Mouse (Mus musculus): ENCODE results near the gene Fyb.

DNA sequence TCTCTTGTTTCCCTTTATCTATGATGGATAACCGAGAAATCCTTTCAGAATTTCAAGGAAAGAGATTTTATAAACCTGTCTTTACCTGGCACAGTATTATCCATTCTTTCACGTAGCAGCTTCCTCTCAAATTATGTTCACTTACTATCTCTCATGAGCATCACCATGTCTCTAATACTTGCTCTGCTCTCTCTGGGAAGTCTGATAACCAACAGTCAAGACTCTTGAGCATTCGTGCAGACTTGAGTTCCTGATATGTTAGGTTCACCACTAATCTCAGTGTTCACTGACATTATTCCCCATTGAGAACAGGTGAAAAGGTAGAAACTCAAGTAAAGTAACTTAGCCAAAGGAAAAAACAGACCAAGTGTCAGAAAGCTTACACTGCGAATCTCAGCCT lies 34.9 kb downstream of the Fyb start:
- no peak for TF ChIP-seq POLR2A (IDR thresholded peaks at IDR 0.05; ENCODE audit: control insufficient read depth, low read depth, low read length)
- TF ChIP-seq CTCF (IDR thresholded peaks at IDR 0.05; ENCODE audit: control insufficient read depth, insufficient read depth, insufficient replicate concordance, low read depth, low read length): no peak

All from testis, adult 2 months (tissue).